Mouse (Mus musculus) forebrain, embryonic 16.5 days (tissue): ENCODE data around the gene Faxc. TPM values are rescaled to one million over a fixed set of nuclear protein-coding genes. Genes with fewer than 3 reads are reported as not detected.

Experiments used
- ATAC-seq: fragments of 200-750 bp; cut with Nextera tagmentation; 2 replicates; pipeline ENCODE4 v1.8.0; 2017; ENCODE audit warnings: mild to moderate bottlenecking, moderate library complexity
- H3K27ac ChIP-seq: fragments of 300-500 bp; sonication (generic); 2 replicates; pipeline ENCODE4 v1.5.1; 2014; ENCODE audit warnings: low read length, control low read depth
- H3K27me3 ChIP-seq: fragments of 300-500 bp; sonication (generic); replicated peaks from 2 replicates; pipeline ENCODE4 v1.6.1; 2014; ENCODE audit warnings: low read length; ENCODE audit not compliant: control insufficient read depth, insufficient read depth
- H3K36me3 ChIP-seq: fragments of 300-500 bp; sonication (generic); 2 replicates; pipeline ENCODE4 v1.6.1; 2014; ENCODE audit not compliant: control insufficient read depth, insufficient read depth
- H3K4me1 ChIP-seq: fragments of 300-500 bp; sonication (generic); replicated peaks from 2 replicates; pipeline ENCODE4 v1.6.1; 2014; ENCODE audit warnings: low read length; ENCODE audit not compliant: control insufficient read depth, insufficient read depth
- H3K4me2 ChIP-seq: fragments of 300-500 bp; sonication (generic); 2 replicates; pipeline ENCODE4 v1.6.1; 2014; ENCODE audit warnings: mild to moderate bottlenecking, low read length, control low read depth
- H3K4me3 ChIP-seq: fragments of 300-500 bp; sonication (generic); replicated peaks from 2 replicates; pipeline ENCODE4 v1.5.1; 2014; ENCODE audit warnings: mild to moderate bottlenecking, low read length, control low read depth
- H3K9ac ChIP-seq: fragments of 300-500 bp; sonication (generic); replicated peaks from 2 replicates; pipeline ENCODE4 v1.6.1; 2014; ENCODE audit warnings: low read depth, low read length, control low read depth
- H3K9me3 ChIP-seq: fragments of 300-500 bp; sonication (generic); 2 replicates; pipeline ENCODE4 v1.6.1; 2016; ENCODE audit warnings: low read length; ENCODE audit not compliant: control insufficient read depth
- WGBS: fragments of 180-500 bp; shearing (Covaris S2); extraction: QIAGEN DNeasy Blood & Tissue Kit; methylation state at CpG from one replicate; pipeline ENCODE4 v1.1.7; 2014; 5-methylcytosine and 5-hydroxymethylcytosine counted together
- polyA plus RNA-seq: library from polyadenylated mRNA; unstranded; fragments of >200 nt; fragmentation: Nextera tagmentation; extraction: Ambion mirVana; gene quantifications from 2 replicates; pipeline ENCODE4 v1.2.1, GENCODE M21; 2015

Faxc gene
- polyA plus RNA-seq, 1 experiment from 2014 or later = 18.3 TPM

DNA sequence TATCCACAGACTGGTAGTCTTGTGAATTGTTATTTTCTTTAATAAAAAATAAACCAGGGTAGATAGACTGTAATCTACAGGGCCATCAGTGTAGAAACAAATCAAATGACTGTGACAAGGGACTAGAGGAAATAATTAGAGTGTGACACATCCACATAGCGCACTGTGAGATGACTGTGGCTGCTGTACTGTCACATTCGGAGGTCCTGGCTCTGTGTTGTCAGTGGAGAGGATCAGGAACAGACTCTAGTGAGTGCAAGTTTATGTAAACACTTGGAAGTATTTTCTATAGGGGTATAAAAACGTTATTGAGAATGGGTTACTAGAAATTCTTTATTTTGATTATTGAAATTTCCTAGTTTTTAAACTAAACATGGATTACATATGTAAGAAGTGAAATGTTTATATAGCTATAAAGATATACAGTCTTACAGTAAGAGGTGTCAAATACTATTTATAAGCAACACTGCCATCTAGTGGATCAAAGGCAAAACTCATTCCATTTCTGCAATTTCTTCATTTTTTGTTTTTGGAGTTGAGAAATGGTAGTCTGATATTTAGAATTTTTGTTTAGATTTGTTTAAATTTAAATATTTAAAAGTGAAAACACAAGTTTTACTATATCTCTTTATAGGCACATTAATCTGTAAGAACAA, 59.6 kb downstream of the Faxc start:
- Histone ChIP-seq H3K4me2 (no peak overlapping the region), H3K4me1 (no peaks in the 10 kb centered on the region), H3K36me3 (peaks cover 17% of the 10 kb centered on the region), H3K4me3 (no peak overlapping the region), H3K9ac (no peak overlapping the region), H3K9me3 (no peaks in the 10 kb centered on the region), H3K27ac (no peak overlapping the region), H3K27me3 (no peaks in the 10 kb centered on the region)
- 43% methylated on average over 3 of the region's 3 CpGs for WGBS
- peak; percentile 60 for ATAC-seq

GRCm38 (mm10) chr4:22017656-22018379, 86.7 kb downstream of the Faxc start:
- Histone ChIP-seq H3K27ac (no peak overlapping the region), H3K4me1 (peaks cover 5% of the 10 kb centered on the region), H3K4me3 (no peak overlapping the region), H3K27me3 (no peaks in the 10 kb centered on the region), H3K9me3 (no peaks in the 10 kb centered on the region), H3K4me2 (peak overlapping the region; percentile 5; the same call in 1 of the 2 replicates), H3K9ac (no peak overlapping the region), H3K36me3 (no peaks in the 10 kb centered on the region)
- 8% methylated on average over 9 of the region's 9 CpGs for WGBS
- ATAC-seq = peak; percentile 87

- Histone ChIP-seq H3K36me3 (no peaks in the 10 kb centered on the region), H3K4me3 (no peak overlapping the region), H3K27me3 (no peaks in the 10 kb centered on the region), H3K4me1 (peaks cover 5% of the 10 kb centered on the region), H3K9me3 (no peaks in the 10 kb centered on the region), H3K9ac (no peak overlapping the region), H3K27ac (no peak overlapping the region), H3K4me2 (no peak overlapping the region)
- ATAC-seq = peak; percentile 36; the same call in 1 of the 2 replicates
- 52% methylated on average over 5 of the region's 5 CpGs for WGBS
Observed at GRCm38 (mm10) chr4:22018414-22018813, 87.3 kb downstream of the Faxc start.

DNA sequence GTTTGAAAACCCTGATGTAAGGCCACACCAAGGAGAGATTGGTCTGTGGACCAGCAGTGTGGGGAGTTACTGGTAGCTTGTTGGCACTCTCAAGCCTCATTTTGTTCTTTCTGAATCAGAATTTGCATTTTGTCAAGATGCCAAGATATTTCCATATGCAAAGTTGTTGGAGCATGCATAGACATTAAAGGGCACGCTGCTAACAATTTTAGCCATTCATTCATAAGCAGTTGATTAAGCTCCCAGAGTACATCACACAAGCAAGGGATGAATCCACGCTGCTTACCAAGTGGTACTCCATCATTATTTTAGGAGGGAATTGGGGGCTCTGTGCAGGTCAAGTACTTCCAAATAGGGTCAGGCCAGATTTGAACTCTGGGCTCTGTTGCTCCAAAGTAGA, 98.8 kb downstream of the Faxc start:
- Histone ChIP-seq H3K36me3 (no peaks in the 10 kb centered on the region), H3K4me2 (no peak overlapping the region), H3K9me3 (no peaks in the 10 kb centered on the region), H3K9ac (no peak overlapping the region), H3K27me3 (no peaks in the 10 kb centered on the region), H3K4me1 (peaks cover 3% of the 10 kb centered on the region; the same call in 1 of the 2 replicates), H3K4me3 (no peak overlapping the region), H3K27ac (no peak overlapping the region)
- WGBS = 4% methylated on average over 2 of the region's 2 CpGs
- peak; percentile 93 for ATAC-seq

Other genes starting within 250 kb of the Faxc start
- not detected in 2 replicates for gene Prdm13, start 245.4 kb upstream of the Faxc start, polyA plus RNA-seq
- gene Ccnc, start 203.6 kb upstream of the Faxc start, polyA plus RNA-seq = 68.4 and 68.5 TPM in 2 replicates
- gene Usp45, start 164.2 kb upstream of the Faxc start, polyA plus RNA-seq = 9.2 and 10.1 TPM in 2 replicates
- gene Tstd3, start 164.1 kb upstream of the Faxc start, polyA plus RNA-seq = 12.1 and 14.9 TPM in 2 replicates
- 197 and 206 TPM in 2 replicates for gene Pnisr, start 83.7 kb upstream of the Faxc start, polyA plus RNA-seq
- gene Coq3, start 51.7 kb upstream of the Faxc start, polyA plus RNA-seq = 16.1 and 18.3 TPM in 2 replicates